Mouse (Mus musculus) natural killer cell, adult 2 months (primary cell): ENCODE results near the gene Ncapd3.

Experiments
- DNase-seq, 2 experiments: peaks; one replicate each; pipeline ENCODE4 v3.0.0; 2022; ENCODE audit warnings: low spot score in 2 of 2

Ncapd3 gene

DNA sequence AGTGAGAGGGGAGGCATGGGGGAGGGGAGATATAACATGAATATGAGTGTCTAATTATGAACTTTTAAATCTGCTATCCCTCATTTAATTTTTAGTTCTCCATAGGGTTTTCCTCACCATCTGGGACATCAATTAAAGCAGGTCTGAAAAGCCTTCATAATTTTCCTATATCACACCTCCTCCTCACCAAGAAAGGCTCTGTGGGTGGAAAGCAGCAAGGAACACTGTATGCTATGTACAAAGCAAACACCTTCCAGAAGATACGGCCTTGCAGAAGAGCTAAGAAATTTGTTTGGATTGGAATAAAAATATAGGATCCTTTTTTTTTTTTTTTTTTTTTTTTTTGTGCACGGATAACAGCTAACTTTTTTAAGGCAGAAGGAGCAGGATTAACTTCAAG, 94.0 kb downstream of the Ncapd3 start:
- no peak for DNase-seq

GRCm38 (mm10) chr9:27125450-27125849, 95.5 kb downstream of the Ncapd3 start:
- no peak for DNase-seq

DNA sequence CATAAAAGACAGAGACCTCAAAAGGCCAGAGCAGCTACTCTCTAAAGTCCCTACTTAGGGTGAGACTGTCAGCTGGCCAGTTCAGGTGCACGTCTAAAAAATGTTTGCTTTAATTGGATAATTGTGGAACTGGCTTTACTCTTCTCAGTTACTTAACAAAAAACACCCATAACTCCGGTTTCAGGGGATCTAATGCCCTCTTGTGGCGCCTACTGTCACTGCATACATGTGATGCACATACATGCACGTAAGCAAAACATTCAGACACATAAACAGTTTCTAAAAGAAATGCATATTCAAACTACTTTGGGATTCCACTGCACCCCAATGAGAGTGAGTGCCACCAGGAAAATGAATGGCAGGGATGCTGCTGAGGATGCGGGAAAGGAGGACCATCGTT, 96.6 kb downstream of the Ncapd3 start:
- no peak for DNase-seq

DNA sequence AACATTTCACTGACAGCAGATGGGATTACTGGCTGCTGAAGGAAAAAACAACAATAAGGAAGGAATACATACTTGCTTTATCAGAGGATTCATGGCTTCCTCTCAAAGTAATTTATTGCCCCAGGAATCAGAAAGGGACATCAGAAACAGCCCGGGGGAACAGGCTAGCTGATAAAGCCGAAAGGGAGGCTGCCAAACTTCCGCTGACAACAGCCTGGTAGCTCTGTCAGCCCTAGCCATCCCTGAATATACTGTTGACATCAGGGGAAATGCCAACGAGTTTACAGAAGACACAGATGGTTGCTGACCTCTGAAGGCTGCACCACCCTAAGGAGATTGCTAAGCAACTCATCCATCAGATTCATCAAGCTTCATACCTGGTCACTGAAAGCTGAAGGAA, 98.7 kb downstream of the Ncapd3 start:
- DNase-seq, result no peak

- DNase-seq, result no peak
Observed at GRCm38 (mm10) chr9:27134410-27134809, 104.4 kb downstream of the Ncapd3 start.

DNA sequence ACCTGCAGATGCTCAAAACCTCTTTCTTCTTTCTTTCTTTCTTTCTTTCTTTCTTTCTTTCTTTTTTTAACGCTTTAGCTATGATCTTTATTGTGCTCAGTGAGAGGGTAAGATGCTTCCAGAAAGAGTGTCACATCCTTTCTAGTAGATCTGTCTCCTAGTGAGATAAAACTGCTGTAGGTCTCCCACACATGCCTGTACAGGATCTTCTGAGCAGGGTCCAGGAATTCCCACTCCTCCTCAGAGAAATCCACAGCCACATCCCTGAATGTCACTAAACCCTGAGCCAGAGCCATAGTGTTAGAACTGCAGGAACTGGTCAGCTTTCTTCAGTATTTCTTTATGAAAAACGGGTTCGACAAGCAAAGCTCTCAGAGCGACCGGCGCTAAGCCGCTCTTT, 105.4 kb downstream of the Ncapd3 start:
- DNase-seq, result no peak

- no peak for DNase-seq
Observed at GRCm38 (mm10) chr9:27136651-27137050, 106.7 kb downstream of the Ncapd3 start.

DNA sequence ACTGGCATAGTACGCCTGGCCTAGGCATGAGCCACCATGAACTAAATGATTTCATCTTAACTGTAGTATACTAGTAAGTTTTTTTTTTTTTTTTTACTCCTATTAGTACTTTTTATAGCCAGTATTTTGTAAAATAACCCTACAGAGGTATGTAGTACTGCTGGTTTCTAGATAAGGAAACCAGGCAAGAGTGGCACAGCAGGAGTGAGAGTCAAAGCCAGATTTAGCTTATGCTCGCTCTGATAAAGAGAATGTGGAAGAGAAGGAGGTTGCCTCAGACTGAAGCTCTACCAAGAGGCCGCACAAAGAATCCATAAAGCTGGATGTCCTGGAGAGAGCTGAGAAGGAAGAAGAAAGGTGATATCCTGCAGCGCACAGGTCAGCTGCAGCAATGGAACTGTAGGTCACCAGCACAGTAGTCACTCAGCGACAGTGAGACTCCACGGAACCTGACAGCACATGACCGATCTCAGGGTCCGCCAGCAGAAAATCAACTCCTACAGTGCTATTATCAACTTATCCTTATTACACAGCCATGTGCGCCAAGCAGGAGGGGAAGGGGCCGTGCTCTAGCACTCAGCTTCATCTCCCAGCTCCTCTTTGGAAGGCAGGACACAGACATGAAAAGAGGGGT, 110.6 kb downstream of the Ncapd3 start:
- DNase-seq, result no peak

GRCm38 (mm10) chr9:27144271-27144840, 114.4 kb downstream of the Ncapd3 start:
- no peak for DNase-seq
